Mouse (Mus musculus) c-Kit-positive CD71-negative TER-119-negative erythroid progenitor cells, embryonic 14.5 days (primary cell): ENCODE data around the gene Mef2b.
A peak's percentile ranks its signal among the peaks of the same experiment; 100 is the strongest.
"Not testable (repeated sequence)": the region's sequence is repeated elsewhere in the genome, so short reads cannot be mapped to it uniquely, and the experiment has no call there.

ENCODE experiments used
- DNase-seq: peaks from one replicate; pipeline ENCODE4 v3.0.0-alpha.2; 2013; ENCODE audit warnings: low read depth

Gene Mef2b

GRCm38 (mm10) chr8:70179082-70179481, 39.6 kb downstream of the Mef2b start:
- DNase-seq: no peak

- no peak for DNase-seq
Observed at GRCm38 (mm10) chr8:70181212-70181902, 41.8 kb downstream of the Mef2b start.

DNA sequence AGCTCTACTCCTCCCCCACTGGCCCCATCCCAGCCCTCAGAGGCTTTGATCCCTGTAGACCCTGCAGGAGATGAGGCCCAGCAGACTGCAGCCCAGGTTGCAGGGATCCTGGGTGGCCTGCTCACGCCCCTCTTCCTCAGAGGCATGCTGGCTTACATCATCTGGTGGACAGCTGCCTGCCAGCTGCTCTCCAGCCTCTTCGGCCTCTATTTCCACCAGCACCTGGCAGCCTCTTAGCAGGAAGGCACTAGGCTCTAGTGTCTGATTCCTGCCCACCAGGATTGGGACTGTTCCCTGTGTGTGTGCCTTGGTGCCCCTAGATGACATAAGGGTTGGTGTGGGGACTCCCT, 42.4 kb downstream of the Mef2b start:
- DNase-seq: no peak

DNA sequence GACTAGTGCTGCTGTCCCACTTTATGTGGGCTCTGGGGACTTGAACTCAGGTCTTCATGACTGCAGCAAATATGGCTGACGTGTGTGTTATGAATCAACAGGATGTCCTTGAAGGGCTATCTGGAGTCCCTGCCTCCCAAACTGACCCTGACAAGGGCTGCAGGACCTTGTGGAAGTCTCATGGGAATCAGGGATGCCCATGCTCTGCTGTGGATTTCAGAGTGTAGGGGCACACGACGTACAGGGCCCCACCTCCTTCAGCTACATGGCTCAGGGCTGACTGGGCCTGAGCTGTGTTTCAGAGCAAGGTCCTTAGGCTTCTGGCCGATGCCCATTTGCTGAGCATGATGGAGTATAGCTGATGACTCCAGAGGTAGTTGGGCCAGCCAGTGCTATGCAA, 43.7 kb downstream of the Mef2b start:
- no peak for DNase-seq

DNA sequence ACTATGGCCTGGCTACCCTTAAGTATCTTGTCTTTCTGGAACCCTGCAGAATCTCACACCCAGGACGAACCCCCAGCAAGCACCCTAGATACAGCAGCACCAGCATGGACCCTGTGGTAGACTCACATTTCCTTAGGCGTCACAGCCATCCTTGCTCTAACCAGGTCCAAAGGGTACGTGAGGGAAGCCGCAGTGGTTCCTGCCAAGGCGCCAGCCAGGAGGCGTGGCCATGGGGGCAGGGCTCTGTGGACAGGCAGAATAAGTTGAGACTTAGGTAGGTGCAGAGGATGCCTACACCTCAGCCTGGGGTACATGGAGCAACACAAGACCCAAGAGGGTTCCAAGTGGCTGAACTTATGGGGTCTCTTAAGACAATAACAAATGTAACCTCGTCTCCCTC, 49.2 kb downstream of the Mef2b start:
- no peak for DNase-seq

GRCm38 (mm10) chr8:70193238-70193637, 53.7 kb downstream of the Mef2b start:
- no peak for DNase-seq

GRCm38 (mm10) chr8:70194191-70194590, 54.7 kb downstream of the Mef2b start:
- DNase-seq: no peak

GRCm38 (mm10) chr8:70195762-70196161, 56.3 kb downstream of the Mef2b start:
- DNase-seq: no peak

GRCm38 (mm10) chr8:70197603-70198002, 58.1 kb downstream of the Mef2b start:
- DNase-seq: no peak

GRCm38 (mm10) chr8:70200098-70200681, 60.7 kb downstream of the Mef2b start:
- DNase-seq: peak; percentile 19

- DNase-seq: peak; percentile 12
Observed at GRCm38 (mm10) chr8:70201417-70201816, 61.9 kb downstream of the Mef2b start.

DNA sequence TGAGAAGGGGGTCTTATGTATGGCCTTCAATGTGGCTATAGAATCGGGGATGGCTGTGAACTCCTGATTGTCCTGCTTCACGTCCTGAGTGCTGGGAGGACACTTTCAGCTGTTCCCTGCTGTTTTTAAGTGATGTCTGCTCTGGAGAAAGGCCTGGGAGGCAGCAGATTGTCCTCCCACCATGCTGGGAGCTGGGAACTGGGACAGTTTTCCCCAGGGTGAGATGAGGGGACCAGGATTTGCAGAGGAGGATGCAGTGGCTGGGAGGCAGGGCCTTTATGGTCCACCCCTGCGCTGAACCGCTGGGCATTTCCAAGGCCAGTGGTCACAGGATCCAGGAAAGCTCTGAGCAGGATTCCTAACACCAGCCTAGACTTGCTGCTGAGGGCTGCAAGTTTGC, 63.6 kb downstream of the Mef2b start:
- DNase-seq: no peak

DNA sequence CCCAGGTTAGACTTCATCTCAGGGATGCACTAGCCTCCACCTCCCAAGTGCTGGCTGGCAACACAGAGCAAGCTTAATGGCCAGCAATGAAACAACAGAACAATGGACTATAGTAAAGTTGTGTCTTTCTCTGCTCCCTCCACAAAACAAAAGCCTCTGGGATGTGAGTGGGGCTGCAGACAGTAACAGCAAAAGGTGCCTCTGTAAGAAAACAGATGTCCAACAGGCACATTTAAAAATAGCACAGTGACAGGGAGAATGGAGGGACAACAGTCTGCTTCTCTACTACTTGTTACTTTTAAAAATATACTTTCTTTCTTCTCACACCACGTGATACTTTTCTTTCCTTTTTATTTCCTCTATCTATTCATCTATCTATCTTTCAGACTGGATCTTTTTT, 65.2 kb downstream of the Mef2b start:
- no peak for DNase-seq

GRCm38 (mm10) chr8:70208130-70208529, 68.6 kb downstream of the Mef2b start:
- no peak for DNase-seq

DNA sequence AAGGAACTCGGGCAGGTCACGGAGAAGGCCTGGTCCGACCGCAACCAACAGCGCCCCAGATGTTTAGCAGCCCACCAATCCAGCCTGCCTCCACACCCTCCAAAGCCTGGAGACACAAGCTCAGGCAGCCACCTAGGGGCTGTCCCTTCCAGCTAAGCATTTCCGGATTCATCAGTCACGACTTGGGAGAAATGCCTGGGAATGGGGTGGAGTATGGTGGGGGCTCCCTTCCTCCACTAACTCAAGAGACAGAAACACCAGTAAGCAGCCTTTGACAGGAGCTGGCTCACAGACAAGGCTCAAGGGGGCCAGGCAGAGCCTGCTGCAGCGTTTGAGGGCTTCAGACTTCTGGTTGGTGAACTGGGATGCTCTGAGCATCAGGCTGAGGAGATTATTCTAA, 71.0 kb downstream of the Mef2b start:
- no peak for DNase-seq

DNA sequence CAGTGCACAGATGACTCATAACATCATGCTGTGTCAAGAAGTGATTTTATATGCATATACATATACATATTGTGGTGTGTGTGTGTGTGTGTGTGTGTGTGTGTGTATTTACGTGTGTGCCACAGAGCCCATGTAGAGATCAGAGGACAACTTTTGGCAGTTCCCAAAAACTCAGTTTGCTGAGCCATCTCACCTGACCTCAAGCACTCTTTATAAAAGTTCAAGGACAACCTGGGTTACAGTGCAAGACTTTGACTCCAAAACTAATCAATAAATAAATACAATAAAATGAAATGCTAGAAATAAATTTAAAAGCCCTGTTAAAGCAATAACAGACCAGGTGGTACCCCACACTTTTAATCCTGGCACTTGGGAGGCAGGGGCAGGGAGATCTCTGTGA, 71.8 kb downstream of the Mef2b start:
- no peak for DNase-seq

DNA sequence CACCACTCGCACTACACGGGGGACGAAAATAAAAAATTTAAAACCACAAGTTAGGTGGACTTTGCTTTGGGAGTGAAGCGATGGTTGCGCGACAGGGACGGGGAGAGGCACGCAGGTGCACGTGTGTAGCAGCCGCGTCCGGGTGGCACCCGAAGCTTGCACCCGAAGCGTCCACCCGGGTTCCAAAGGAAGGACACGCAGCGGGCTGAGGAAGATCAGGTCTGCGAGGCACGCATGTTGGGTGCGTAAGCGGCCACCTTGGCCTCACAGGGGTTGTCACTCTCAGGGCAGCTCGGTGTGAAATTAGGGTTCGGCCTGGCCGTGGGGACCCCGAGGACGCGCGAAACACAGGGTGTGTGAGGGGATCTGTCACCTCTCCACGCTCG, 72.2 kb downstream of the Mef2b start:
- no peak for DNase-seq

DNA sequence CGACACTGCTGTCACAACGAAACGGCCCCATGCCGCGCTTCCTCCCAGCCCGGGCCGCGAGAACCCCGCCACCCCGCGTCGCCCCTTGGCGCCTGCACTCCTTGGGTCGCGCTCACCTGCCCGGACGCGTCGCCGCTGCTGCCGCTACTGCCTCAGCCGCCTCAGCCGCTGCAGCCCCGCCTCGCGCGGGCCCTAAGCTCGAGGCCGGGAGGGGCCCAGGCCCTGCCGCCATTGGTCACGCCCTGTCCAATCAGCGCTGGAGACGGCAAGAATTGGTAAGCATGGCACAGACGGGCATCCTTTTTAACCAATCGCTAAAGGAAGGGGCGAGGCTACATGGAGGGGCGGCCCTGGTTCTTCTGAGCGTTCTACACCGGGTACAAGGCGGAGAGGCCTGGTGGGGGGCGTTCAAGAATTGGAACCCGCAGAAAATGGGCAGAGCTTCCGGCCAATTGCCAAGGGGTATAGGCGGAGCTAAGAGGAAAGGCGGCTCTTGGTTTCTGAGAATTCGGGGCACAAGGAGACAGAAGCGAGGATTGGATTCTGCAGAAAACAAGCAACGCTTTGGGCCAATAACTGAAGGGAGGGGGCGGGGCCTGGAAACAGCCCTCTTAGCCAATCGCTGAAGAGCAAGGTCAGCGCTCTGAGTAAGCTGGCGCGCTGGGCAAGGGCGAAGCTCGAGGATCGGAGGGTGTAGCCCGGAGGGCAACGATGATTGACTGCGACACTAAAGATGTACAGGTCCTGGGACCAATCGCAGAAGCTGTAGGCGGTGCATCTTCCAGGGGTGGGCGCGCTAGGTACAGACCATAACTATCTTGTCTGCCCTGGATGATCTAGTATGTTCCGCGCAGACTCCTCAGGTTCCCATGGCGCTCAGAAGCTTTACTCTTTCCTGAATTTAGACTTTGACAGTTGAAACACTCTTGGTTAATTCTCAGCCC, 72.9 kb downstream of the Mef2b start, which contains the start of gene Slc25a42:
Gene Slc25a42 (minus strand): TSS at position 194 of the 944 bp plus-strand sequence.
- peak; percentile 98 for DNase-seq

GRCm38 (mm10) chr8:70214411-70214810, 74.9 kb downstream of the Mef2b start:
- DNase-seq: no peak

DNA sequence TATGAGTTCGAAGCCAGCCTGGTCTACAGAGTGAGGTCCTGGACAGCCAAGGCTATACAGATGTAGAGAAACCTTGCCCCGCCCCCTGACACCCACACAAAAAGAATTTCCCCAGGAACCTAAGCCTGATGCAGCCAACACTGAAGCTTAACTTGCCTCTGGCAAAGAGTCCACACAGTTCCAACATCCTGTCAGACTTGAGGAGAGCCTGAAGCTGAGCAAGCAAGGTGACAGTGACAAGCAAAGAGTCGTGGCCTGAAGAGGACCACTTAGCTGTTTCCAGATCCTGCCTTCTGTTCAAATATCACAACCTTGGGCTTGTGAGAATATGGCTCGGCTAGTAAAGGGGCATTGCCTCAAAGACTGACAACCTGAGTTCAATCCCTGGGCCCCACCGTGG, 75.6 kb downstream of the Mef2b start:
- no peak for DNase-seq

GRCm38 (mm10) chr8:70216161-70216560, 76.7 kb downstream of the Mef2b start:
- not testable (repeated sequence) for DNase-seq

DNA sequence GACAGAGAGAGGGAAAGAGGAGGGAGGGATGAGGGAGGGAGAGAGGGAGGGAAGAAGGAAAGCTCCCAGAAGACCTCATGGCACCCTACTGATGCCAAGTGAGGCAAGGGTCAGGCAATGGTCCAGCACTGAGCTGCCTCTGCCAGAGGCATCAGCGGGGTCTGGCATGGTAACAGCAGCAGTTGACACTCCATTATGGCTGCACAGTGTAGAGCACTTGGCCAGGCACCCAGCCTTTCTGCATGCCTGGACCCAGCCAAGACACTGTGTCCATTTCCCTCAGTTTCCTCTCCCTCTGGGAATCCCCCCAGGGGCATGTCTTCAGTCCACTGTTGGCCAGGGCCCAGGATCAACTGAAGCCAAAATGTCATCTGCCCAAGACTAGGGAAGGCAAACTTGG, 77.1 kb downstream of the Mef2b start:
- DNase-seq: no peak
